Mouse (Mus musculus): Measurements from ENCODE around the gene Nub1.
A peak's percentile ranks its signal among the peaks of the same experiment; 100 is the strongest.

The Nub1 gene

DNA sequence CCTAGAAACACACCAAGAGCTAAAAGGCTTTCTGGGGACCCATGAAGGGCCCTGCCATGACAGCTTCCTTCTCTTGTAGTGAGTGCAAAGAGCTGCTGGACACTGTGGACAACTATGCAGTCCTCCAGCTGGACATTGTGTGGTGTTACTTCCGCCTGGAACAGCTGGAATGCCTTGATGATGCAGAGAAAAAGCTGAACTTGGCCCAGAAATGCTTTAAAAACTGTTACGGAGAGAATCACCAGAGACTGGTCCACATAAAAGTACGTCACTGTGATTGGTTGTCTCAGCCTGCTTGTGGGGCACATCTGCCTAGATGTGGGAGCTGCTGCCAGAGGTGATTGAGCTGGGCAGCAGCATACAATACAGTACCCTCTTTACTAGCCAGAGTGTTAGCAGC lies 15.9 kb downstream of the Nub1 start:
- DNase-seq (ENCODE audit: low spot score in 2 of 2): no peak

DNA sequence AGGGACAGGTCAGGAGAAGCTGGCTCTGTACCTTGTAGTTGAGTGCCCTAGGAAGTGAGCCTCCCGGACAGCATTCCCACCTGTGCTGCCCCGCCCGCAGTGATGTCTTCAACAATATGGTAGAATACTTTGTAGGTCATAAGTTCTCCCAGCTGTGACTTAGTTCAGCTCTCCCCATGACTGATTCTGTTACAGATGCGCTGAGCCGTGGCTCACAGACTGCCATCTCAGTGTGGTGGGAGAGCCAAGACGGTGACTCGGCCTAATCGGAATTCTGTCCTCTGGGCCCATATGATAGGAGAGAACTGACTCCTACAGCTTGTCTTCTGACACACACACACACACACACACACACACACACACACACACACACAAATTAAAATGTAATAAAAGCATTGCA lies 19.3 kb downstream of the Nub1 start:
- DNase-seq (ENCODE audit: low spot score in 2 of 2): no peak

DNA sequence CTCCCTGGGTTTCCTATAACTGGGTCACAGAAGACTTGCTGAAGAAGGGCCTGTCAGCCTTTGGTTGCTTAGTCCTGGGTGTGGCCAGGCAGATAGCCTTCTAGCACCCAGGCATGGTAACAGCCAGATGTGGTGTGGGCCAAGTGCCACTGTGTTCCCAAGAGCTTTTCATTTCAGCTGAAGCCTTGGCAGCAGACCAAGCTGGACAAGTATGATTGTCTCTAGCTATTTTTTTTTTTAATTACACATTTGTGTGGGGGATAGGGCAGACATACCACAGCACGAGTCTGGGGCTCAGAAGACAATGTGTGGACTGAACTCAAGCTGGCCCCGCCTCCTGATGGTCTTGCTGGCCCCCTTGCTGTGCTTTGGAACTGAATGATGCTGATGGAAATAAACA lies 24.6 kb downstream of the Nub1 start:
- DNase-seq (ENCODE audit: low spot score in 2 of 2): no peak

DNA sequence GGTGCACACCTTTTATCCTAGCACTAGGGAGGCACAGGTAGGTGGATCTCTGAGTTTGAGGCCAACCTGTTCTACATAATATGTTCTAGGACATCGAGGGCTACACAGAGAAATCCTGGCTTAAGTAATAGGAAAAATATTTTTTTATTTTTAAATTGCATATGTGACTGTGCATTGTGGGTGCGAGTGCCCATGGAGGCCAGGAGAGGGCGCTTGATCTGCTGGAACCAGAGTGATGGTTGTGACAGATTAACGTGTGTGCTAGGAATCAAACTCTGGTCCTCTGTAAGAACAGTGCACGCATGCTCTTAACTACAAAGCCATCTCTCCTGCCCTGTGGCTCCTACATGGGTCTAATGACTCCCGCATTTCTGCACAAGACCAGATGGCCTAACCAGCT lies 26.3 kb downstream of the Nub1 start:
- no peak for DNase-seq (ENCODE audit: low spot score in 2 of 2)

DNA sequence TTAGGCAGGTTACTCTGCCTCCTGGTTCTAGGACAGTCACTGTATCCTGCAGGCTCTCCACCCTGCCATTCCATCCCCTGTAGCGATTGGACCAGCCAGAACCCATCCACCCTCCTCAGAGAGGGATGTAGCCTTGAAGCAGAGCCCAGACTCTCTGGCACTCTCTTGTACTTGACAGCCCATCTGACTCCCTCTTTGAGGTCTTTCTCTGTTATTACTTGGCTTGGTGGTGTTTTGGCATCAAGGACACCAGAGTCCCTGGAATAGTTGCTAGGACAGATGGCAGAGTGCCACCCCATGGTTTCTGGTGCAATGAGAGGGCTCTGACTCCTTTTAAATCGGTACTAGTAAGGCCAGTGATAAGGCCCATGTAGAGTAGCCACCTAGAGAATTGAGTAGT lies 27.9 kb downstream of the Nub1 start:
- no peak for DNase-seq (ENCODE audit: low spot score in 2 of 2)

DNA sequence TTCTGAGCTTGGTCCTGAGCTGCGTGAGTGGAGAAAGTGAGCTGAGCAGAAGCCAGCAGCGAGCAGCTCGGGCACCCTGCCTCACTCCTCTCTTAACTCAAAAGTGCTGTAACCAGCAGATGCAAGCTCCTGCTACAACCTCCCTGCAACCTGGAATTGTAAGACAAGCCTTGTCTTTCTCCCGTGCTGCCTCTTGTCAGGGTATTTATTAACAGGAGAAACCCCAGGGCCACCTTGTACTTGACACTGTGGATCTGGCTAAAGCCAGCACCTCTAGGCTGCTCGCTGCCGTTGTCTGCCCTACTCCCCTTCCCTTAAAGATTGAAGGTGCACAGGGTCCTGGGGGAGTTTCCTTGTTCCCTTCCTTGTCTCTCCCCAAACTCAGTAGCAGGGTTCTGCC lies 28.7 kb downstream of the Nub1 start:
- no peak for DNase-seq (ENCODE audit: low spot score in 2 of 2)

DNA sequence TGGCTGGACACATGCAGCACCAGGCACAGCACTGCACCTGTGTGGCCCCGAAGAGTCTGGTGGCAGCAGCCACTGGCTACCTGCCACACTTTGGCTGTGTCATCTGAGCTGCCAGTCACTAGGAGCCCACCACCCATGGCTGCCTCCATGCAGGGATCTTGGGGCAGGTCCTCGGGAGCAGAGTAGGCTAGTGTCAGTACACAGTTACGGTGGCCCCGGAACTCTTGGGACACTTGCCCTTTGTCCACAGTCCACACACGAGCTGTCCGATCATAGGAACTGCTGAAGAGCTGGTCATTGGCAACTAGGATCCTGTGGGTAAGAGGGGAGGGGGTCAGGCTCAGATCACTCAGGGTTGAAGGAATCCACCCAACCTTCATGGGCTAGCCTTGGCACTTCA lies 32.7 kb downstream of the Nub1 start:
- no peak for DNase-seq (ENCODE audit: low spot score in 2 of 2)

DNA sequence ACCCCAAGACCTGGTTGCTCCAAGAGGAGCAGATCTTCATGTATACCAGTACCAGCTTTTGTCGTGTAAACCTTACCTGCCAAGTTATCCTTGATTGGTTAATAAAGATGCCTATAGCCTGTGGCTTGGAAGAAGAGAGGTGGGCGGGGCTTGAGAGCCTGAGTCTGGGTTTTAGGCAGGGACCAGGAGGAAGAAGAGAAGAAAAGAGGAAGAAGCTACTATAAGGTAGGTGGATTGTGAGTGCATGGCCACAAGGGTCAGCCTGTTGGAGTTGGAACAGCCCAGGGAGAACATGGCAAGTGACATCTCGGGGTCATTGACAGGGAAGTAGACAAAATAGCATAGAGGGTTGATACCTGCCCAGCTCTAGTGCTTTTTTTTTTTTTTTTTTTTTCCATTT lies 34.5 kb downstream of the Nub1 start:
- no peak for DNase-seq (ENCODE audit: low spot score in 2 of 2)

DNA sequence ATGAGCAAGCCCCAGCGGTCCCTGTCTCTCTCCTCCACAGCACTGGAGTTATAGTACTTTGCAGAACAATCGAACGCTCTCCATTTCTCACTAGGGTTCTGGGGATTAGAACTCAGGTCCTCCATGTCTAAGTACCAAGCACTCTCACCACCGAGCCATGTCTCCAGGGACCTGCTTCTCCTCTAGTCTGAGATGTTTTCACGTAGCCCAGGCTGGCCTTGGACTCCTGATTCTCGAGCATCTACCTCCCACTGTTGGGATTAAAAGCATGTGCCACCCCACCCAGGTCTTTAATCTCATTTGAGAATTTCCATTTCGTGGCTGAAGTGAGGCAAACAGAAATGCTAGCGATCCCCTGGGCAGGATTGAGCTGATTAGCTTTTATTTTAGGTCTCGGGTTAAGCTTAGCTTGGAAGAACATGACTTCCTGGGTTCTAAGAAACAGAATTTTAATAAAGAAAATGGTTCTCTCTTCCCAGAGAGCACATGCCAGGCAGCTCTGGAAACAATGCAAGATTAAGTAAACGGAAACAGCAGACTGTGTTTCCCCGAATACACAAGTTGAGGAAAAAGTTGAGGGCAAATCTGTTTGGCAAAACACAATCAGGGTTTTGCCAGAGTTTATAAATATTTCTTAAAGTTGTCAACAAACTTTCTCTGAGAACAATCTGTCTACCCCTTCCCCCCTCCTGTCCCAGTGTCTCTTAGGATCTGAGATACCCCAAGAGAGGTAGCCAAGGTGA lies 38.4 kb downstream of the Nub1 start:
- no peak for DNase-seq (ENCODE audit: low spot score in 2 of 2)

DNA sequence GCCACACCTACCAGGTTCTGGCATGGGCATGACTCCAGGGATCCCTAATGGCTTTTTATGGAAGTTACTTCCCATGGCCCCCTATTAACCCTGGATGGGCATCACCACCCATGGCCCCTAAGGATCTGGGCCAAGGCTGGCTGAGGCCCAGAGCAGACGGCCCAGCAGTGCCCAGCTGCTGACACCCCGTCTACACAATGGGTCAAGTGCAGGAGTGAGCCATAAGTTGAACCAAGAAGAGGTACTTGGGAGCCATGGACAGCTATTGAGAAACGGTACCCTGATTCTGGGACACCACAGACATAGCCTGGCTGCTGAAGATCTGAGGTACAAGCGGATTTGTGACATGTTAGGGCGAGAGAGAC lies 38.9 kb downstream of the Nub1 start:
- no peak for DNase-seq (ENCODE audit: low spot score in 2 of 2)

DNA sequence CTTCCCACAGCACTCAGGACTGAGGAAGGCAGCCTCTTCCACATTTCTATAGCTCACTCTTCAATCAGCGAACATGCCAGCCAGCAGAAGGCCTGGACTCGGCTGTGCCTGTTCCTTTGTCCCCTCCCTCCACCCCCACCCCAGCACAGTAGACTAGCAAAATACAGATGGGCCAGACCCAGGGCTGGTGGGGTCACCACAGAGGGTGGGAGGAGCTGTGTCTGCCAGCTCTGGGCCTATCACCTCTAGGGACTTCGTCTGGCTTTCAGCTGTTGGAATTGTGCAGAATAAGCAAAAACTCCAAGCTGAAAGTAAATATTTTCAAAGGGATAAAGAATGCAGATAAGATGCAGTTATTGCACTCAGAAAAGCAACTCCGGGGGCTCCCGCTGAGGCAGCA lies 39.5 kb downstream of the Nub1 start:
- DNase-seq (ENCODE audit: low spot score in 2 of 2): no peak

DNA sequence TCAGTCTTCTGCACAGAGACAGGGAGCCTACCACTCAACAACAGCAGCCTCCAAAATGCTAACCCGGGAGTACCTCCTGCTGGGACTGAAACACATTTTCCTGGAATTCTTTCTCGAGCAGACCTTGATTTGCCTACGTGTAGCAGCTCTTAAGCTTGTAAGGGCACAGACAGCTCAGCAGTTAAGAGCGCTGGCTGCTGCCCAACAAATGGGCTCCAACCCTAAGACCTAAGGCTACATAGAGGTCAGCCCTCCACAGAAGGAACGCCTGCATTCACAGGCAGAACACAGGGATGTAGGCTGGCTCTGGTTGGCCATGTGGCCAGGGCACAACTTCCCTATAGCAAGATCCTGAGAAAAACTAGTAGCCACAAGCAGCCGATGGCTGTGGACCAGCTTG lies 40.6 kb downstream of the Nub1 start:
- DNase-seq (ENCODE audit: low spot score in 2 of 2): no peak

DNA sequence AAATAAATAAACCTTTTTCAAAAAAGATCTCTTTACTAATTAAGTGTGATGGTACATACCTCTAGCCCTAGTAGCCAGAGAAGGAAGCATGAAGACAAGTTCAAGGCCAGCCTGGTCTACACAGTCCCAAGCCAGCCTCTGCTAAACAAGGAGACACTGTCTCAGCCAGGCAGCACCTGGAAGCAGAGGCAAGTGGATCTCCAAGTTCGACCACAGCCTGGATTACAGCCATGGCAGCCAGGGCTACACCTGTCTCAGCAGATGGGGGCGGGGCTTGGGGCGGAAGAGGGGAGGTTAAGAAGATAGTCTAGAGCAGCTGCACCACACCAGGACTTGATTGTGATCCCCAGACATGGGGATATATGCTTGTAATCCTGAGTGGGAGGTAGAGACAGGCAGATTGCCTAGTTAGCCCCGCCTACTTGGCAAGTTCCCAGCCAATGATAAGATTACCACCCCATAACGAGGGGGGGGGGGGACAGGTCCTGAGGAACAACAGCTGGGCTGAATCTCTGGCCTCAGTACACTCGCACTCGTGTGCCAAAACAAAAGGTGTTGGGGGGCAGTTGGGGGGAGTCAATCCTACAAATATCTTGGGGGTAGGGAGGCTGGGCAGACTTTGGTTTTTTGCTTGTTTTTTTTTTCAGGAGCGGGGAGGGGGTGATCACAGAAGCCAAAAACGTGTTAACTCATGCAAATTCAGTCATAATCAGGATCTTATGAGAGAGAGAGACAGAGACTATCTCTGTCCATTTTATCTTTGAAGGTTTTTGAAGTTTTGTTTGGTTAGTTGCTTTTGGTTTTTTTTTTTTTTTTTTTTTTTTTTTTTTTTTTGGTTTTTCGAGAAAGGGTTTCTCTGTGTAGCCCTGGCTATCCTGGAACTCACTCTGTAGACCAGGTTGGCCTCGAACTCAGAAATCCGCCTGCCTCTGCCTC lies 41.8 kb downstream of the Nub1 start:
- DNase-seq (ENCODE audit: low spot score in 2 of 2): peak in 1 of 2 experiments; percentile 19

DNA sequence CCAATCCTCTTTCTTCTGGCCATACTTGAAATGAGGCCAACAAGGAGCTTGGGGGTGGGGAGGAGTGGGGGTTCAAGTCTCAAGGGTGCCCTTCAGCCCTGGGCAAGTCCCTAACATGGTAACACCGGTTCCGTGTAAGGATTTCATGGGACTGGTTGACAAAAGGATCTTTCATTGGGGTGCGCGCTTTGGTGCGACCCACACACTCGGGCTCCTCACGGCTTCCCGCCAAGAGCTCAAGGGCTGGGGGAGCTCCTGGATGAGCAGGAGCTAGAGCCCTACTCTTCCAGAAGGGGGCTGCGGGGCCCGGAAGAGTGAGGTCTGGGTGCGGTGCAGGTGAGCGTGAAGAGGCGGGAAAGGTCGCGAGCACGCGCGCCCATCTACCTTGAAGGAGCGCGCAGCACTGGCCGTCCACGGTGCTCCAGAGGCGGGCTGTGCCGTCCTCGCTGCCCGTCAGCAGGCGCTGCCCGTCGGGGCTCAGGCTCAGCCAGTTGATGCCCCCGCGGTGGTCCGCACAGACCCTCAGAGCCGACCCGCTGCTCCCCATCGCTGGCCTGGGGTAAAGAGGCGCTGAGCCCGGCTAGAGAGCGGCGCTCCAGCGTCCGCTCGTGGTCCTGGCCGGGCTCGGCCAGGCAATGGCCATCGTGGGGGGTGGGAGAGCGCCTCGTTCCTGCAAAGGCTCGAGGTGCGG lies 44.6 kb downstream of the Nub1 start:
- no peak for DNase-seq (ENCODE audit: low spot score in 2 of 2)

DNA sequence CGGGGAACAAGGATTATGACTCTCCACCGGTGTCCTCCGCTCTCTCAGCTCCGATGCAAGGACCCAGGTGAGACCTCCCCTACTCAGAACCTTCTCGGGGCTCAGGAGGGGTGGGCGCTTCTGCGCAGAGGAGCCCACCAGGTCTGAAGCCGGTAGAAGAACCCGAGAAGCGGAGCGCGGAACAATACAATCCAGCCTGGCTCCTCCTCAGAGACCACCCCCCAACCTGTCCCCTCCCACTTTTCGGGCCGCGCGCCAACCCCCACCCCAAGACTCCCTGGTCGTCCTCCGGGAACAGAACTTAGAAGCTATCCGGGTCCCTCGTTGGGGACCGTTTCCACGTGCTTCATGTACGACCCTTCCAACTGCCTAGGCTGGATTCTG lies 45.1 kb downstream of the Nub1 start, which contains the start of gene Wdr86:
Gene Wdr86, minus strand, starts transcription at position 240 of the 384 bp plus-strand sequence.
- no peak for DNase-seq (ENCODE audit: low spot score in 2 of 2)

DNA sequence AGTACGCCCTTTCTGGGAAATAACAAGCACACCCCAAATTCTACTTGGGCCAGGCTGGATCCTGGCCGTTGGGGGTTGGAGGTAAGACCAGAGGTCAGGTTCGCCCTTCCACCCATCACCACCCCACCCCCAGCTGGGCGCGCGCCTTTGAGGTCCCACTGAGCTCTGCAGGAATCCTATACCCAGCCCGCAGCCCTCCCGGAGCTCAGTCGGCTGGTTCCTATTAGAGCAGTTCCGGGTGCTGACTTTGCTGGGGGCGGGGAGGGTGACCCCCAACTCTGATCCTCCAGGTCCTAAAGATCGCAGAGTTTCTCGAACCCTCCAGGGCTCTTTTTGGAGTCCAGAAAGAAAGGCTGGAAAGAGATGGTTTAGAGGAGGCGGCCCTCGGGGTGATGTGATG lies 45.7 kb downstream of the Nub1 start:
- no peak for DNase-seq (ENCODE audit: low spot score in 2 of 2)

DNA sequence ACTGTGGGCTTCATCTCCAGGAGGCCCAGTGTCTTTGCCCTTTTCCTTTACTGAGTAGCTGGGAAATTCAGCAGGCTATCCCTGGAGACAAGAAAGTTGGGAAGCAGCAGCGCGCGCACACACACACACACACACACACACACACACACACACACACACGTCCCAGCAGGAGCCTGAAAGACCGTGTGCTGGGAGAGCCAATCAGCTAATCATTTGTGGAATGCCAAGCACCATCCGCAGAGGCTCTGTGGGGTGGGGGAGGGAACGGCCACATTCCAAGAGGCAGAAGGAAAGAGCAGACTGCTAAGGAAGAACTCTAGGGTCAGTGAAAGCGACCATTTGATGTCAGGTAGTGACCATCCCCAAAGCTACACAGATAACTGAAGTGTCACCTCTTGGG lies 47.8 kb downstream of the Nub1 start:
- DNase-seq (ENCODE audit: low spot score in 2 of 2): no peak

DNA sequence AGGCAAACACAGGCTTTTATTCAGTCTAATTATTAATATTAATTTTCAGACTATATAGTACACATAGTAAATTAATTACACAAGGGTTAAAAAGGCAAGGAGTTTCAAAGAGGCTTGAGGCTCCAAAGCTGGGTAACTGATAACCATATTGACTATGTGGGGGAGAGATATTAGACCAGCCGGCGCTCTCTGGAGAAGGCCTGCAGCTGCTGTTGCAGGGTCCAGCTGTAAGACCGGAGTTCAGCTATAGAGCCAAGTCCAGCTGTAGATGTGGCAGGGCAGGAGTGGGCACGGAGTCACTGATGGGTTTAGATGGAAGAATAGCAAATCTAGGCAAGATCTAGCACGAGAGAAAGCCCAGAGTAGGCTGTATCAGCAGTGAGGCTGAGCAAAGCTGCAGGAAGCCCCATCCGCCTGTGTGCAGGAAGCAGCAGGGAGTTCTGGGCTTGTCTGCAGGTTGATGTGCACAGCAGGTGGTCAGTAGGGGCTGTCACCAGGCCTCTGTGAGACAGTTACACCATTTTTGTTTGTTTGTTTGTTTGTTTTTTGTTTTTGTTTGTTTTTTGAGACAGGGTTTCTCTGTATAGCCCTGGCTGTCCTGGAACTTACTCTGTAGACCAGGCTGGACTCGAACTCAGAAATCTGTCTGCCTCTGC lies 48.6 kb downstream of the Nub1 start:
- DNase-seq (ENCODE audit: low spot score in 2 of 2): no peak

DNA sequence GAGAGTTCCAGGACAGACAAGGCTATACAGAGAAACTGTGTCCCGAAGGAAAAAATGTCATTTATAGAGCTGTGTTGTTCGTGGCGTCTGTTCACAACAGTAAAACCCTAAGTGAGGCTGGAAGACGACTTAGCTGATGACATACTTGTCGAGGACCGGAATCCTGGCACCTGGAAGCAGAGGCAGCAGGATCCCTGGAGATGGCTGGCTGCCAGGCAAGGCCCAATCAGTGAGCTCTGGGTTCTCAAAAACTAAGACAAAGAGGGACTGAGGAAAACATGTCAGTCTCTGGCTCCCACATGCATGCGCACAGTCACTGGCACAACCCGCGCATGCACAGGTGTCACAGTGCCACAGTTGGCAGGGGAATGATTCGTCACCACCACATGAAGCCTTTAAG lies 52.3 kb downstream of the Nub1 start:
- DNase-seq (ENCODE audit: low spot score in 2 of 2): no peak

DNA sequence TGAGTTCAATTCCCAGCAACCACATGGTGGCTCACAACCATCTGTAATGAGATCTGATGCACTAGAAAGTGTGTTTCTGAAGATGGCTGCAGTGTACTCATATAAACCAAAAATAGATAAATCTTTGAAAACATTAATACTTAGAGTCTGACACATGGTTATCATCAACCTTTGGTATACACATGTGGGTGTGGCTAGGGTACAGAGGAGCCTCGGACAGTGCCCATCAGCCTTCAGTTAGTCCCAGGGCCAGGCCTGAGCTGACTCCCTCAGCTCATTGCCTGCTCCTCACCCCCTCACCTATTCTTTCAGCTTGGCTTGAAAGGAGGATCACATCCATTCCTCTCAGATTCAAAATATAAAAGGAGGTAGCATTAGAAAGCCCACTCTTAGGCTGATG lies 53.2 kb downstream of the Nub1 start:
- DNase-seq (ENCODE audit: low spot score in 2 of 2): no peak

DNA sequence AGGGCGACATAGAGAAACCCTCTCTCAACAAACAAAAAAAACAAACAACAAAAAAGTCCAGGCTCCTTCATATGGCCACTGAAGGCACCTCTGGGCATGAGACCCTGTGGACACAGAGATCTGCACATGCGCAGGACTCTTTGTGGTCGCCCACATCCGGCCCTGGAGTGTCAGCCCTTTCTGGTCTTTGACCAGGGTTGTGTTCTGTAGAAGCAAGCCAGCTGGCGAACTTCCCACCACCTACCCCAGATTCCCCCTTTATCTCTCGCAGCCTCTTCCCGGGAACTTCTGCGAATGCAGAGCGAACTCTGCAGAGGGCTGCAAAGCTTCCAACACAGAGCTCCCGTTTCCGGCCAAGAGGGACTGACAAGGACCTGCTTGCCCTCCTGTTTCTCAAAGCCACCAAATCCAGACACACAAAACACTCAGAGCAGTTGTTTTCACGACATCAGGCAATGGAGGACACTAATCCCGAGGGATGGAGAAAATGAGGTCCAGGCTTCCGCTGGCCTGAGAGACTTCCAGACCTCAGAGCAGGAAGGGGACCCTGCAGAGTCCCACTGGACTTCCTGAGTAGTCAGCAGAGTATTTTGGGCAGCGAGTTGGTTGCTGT lies 53.9 kb downstream of the Nub1 start:
- peak; percentile 33 to 45 for DNase-seq (ENCODE audit: low spot score in 2 of 2)
